Mouse (Mus musculus) liver, embryonic 14.5 days (tissue): ENCODE measurements around the gene Zcchc2.

ENCODE experiments used
- CTCF ChIP-seq: IDR thresholded peaks from 2 replicates; pipeline ENCODE4 v1.5.1; 2016; ENCODE audit warnings: antibody characterized with exemption, low read depth, control low read depth
- EP300 ChIP-seq: IDR thresholded peaks from 2 replicates; pipeline ENCODE4 v1.6.1; 2016; ENCODE audit warnings: antibody characterized with exemption, low read depth

DNA sequence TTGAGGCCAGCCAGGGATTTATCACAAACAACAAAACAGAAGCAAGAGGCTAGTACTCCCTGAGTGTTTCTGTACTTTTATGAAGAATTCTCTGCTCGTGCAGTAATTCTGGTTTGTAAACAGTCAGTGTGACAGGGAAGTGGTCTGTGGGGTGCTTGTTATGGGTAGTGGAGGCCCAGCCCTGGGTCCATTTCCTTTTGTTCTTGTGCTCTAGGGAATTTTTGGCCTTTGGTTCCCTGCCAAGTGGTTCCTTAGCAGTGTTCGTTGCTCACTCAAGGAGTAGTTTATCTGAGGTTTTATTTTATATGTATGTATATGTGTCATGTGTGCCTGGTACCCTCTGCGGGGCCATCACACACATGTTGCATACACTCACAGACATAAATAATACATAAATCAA is 7.1 kb downstream of the Zcchc2 start:
- no peak for TF ChIP-seq CTCF
- TF ChIP-seq EP300, result no peak
